ENCODE assay signal across 36 mouse cellular contexts in genomic region chr10:128282886-128283450, GRCm38 (mm10). TPM values are rescaled to one million over a fixed set of nuclear protein-coding genes. Genes with fewer than 3 reads are reported as not detected.
DNase-seq lines count a peak whose midpoint lies in the region; ATAC-seq and TF ChIP-seq lines count a peak whose summit lies in the region.
"Had no signal": no experiment of that assay in that cellular context is flagged by ENCODE, and none has a peak within 500 bp of the region (broad histone marks: within the 10 kb centered on the region; RNA-seq: fewer than 3 reads in every experiment).

No protein-coding gene starts in this region.

- no peak for TF ChIP-seq CTCF in intestine, postnatal 0 days (IDR thresholded peaks at IDR 0.05; ENCODE audit: low read depth)

- no peaks in the 10 kb centered on the region for H3K9me3 ChIP-seq in intestine, postnatal 0 days (ENCODE audit: control insufficient read depth)
- no peaks in the 10 kb centered on the region for H3K9me3 ChIP-seq in intestine, embryonic 15.5 days
- no peaks in the 10 kb centered on the region for H3K9me3 ChIP-seq in kidney, embryonic 14.5 days (ENCODE audit: control insufficient read depth, low read length)
- H3K9me3 ChIP-seq in ES-E14 (ENCODE audit: control insufficient read depth, insufficient read depth, low read depth, low read length): no peaks in the 10 kb centered on the region
- no peaks in the 10 kb centered on the region for H3K9me3 ChIP-seq in limb, embryonic 10.5 days (replicated peaks)
- H3K9me3 ChIP-seq: forebrain, embryonic 13.5 days; limb, embryonic 13.5 days; lung, embryonic 15.5 days; midbrain, embryonic 10.5 days; midbrain, embryonic 15.5 days; neural tube, embryonic 15.5 days had no signal

- peaks cover 86% of the 10 kb centered on the region for H3K36me3 ChIP-seq in intestine, postnatal 0 days (ENCODE audit: control insufficient read depth, insufficient read depth)
- H3K36me3 ChIP-seq in intestine, embryonic 15.5 days: peaks cover 23% of the 10 kb centered on the region
- H3K36me3 ChIP-seq in kidney, embryonic 14.5 days (ENCODE audit: control insufficient read depth, insufficient read depth, low read length): peaks cover 49% of the 10 kb centered on the region
- H3K36me3 ChIP-seq in ES-E14 (ENCODE audit: control insufficient read depth, insufficient read depth, low read length, poor library complexity, severe bottlenecking): peaks cover 30% of the 10 kb centered on the region
- H3K36me3 ChIP-seq in limb, embryonic 10.5 days: peaks cover 61% of the 10 kb centered on the region

- no peak for DNase-seq in kidney, postnatal 14 days
- no peak for DNase-seq in ES-E14 (ENCODE audit: low read depth, low spot score)
- DNase-seq in limb, embryonic 10.5 days (ENCODE audit: low spot score): no peak
- no peak for DNase-seq in thymus, postnatal 10 days (ENCODE audit: low spot score in 2 of 2)
- DNase-seq: adrenal gland, postnatal 25 days; B cell, adult 2 months; gastrocnemius, postnatal 10 days; retina, postnatal 1 day; right cerebral cortex, postnatal 14 days; thymus, postnatal 25 days had no signal

- H3K4me1 ChIP-seq in intestine, postnatal 0 days (replicated peaks; ENCODE audit: control insufficient read depth, insufficient read depth, low read length): no peaks in the 10 kb centered on the region
- H3K4me1 ChIP-seq in intestine, embryonic 15.5 days (replicated peaks): no peaks in the 10 kb centered on the region
- no peaks in the 10 kb centered on the region for H3K4me1 ChIP-seq in kidney, embryonic 14.5 days (ENCODE audit: control insufficient read depth, insufficient read depth, low read length)
- H3K4me1 ChIP-seq in ES-E14 (ENCODE audit: control insufficient read depth in 2 of 2, insufficient read depth in 2 of 2, low read length in 2 of 2, poor library complexity in 1 of 2): peaks cover 2 to 11% of the 10 kb centered on the region in 2 experiments; a peak in 2 of 4 replicates
- H3K4me1 ChIP-seq in limb, embryonic 10.5 days: peaks cover 14% of the 10 kb centered on the region; the same call in 1 of the 2 replicates
- H3K4me1 ChIP-seq: forebrain, embryonic 13.5 days; limb, embryonic 13.5 days; lung, embryonic 15.5 days; midbrain, embryonic 10.5 days; midbrain, embryonic 15.5 days; neural tube, embryonic 15.5 days had no signal

- WGBS in intestine, postnatal 0 days: 87% methylated on average over 20 of the region's 20 CpGs
- 88% methylated on average over 20 of the region's 20 CpGs for WGBS in intestine, embryonic 15.5 days
- 75% methylated on average over 20 of the region's 20 CpGs for WGBS in kidney, embryonic 14.5 days
- WGBS in limb, embryonic 10.5 days: 91% methylated on average over 20 of the region's 20 CpGs

- H3K27me3 ChIP-seq in intestine, postnatal 0 days (replicated peaks; ENCODE audit: control insufficient read depth, insufficient read depth, low read length): no peaks in the 10 kb centered on the region
- H3K27me3 ChIP-seq in intestine, embryonic 15.5 days (replicated peaks): no peaks in the 10 kb centered on the region
- no peaks in the 10 kb centered on the region for H3K27me3 ChIP-seq in kidney, embryonic 14.5 days (ENCODE audit: control insufficient read depth, insufficient read depth, low read length)
- H3K27me3 ChIP-seq in limb, embryonic 10.5 days (ENCODE audit: low read depth, poor library complexity, severe bottlenecking): no peaks in the 10 kb centered on the region
- H3K27me3 ChIP-seq: forebrain, embryonic 13.5 days; limb, embryonic 13.5 days; lung, embryonic 15.5 days; midbrain, embryonic 15.5 days; neural tube, embryonic 15.5 days; Patski had no signal

- 0 out of 2 replicates have a peak overlapping the region, but pooled peaks have one; percentile 78 for H3K27ac ChIP-seq in intestine, postnatal 0 days (ENCODE audit: low read depth, low read length)
- H3K27ac ChIP-seq in intestine, embryonic 15.5 days: no peak overlapping the region
- no peak overlapping the region for H3K27ac ChIP-seq in kidney, embryonic 14.5 days (ENCODE audit: low read depth, low read length)
- H3K27ac ChIP-seq in ES-E14 (ENCODE audit: insufficient read depth, low read depth, low read length, poor library complexity, severe bottlenecking): no peak overlapping the region
- H3K27ac ChIP-seq in limb, embryonic 10.5 days: peak overlapping the region; percentile 44; the same call in 1 of the 2 replicates
- H3K27ac ChIP-seq: forebrain, embryonic 13.5 days; layer of hippocampus, adult 2 months; left cerebral cortex, adult 2 months; limb, embryonic 13.5 days; liver, embryonic 14.5 days; lung, embryonic 15.5 days; midbrain, embryonic 10.5 days; midbrain, embryonic 15.5 days; neural tube, embryonic 15.5 days had no signal

- H3K4me2 ChIP-seq in intestine, postnatal 0 days (replicated peaks; ENCODE audit: low read depth): no peak overlapping the region
- H3K4me2 ChIP-seq in intestine, embryonic 15.5 days (replicated peaks): no peak overlapping the region
- H3K4me2 ChIP-seq in kidney, embryonic 14.5 days (replicated peaks; ENCODE audit: low read depth, low read length): no peak overlapping the region
- H3K4me2 ChIP-seq: forebrain, embryonic 13.5 days; limb, embryonic 13.5 days; lung, embryonic 15.5 days; midbrain, embryonic 15.5 days; neural tube, embryonic 15.5 days had no signal

- no peak overlapping the region for H3K9ac ChIP-seq in intestine, postnatal 0 days (ENCODE audit: low read depth, low read length)
- no peak overlapping the region for H3K9ac ChIP-seq in intestine, embryonic 15.5 days
- H3K9ac ChIP-seq in kidney, embryonic 14.5 days (ENCODE audit: low read depth, low read length): no peak overlapping the region
- peak overlapping the region; percentile 52; the same call in 1 of the 2 replicates for H3K9ac ChIP-seq in ES-E14 (ENCODE audit: insufficient read depth, low read depth, low read length, poor library complexity, severe bottlenecking)
- H3K9ac ChIP-seq: forebrain, embryonic 13.5 days; limb, embryonic 13.5 days; liver, embryonic 14.5 days; lung, embryonic 15.5 days; midbrain, embryonic 15.5 days; neural tube, embryonic 15.5 days had no signal

- H3K4me3 ChIP-seq in intestine, postnatal 0 days (ENCODE audit: low read depth, low read length): no peak overlapping the region
- H3K4me3 ChIP-seq in intestine, embryonic 15.5 days (replicated peaks): no peak overlapping the region
- H3K4me3 ChIP-seq in kidney, embryonic 14.5 days (ENCODE audit: low read length): no peak overlapping the region
- peak overlapping the region; percentile 26 to 52; a peak in 3 of 4 replicates for H3K4me3 ChIP-seq in ES-E14 (ENCODE audit: insufficient read depth in 1 of 2, low read depth in 1 of 2, low read length in 2 of 2, poor library complexity in 1 of 2, severe bottlenecking in 1 of 2)
- no peak overlapping the region for H3K4me3 ChIP-seq in limb, embryonic 10.5 days
- H3K4me3 ChIP-seq: forebrain, embryonic 13.5 days; layer of hippocampus, adult 2 months; left cerebral cortex, adult 2 months; limb, embryonic 13.5 days; lung, embryonic 15.5 days; midbrain, embryonic 10.5 days; midbrain, embryonic 15.5 days; neural tube, embryonic 15.5 days had no signal

- in situ Hi-C loops in ES-E14 (cut with MboI; ENCODE audit: low sequenced_read_pairs in 2 of 2, unreplicated experiment in 2 of 2): no loop called here

- no peak for ATAC-seq in intestine, postnatal 0 days
- no peak for ATAC-seq in intestine, embryonic 15.5 days
- 0 out of 2 replicates have a peak, but pooled peaks have one; percentile 30 for ATAC-seq in kidney, embryonic 14.5 days (ENCODE audit: low FRiP score, low TSS enrichment)
- ATAC-seq: midbrain, embryonic 15.5 days had no signal

TF ChIP-seq in ES-E14, 5 proteins besides CTCF, POLR2A, EP300 and RAD21 (continues in another document):
- TF ChIP-seq CHD2 (IDR thresholded peaks at IDR 0.05; ENCODE audit: low read depth, low read length) (no peak), ZNF384 (IDR thresholded peaks at IDR 0.05; ENCODE audit: low read depth, low read length) (no peak), HCFC1 (IDR thresholded peaks at IDR 0.05; ENCODE audit: borderline replicate concordance, insufficient read depth, low read length) (no peak), MAFK (IDR thresholded peaks at IDR 0.05; ENCODE audit: insufficient read depth, low read depth, low read length) (no peak)

RNA-seq across cellular contexts. Expression of gene Stat2, which starts 12.6 kb away (rescaled TPM):
- 23.2 and 26.7 TPM in 2 replicates for polyA plus RNA-seq in intestine, postnatal 0 days (2015; fragmentation: Nextera tagmentation; extraction: Ambion mirVana)
- polyA plus RNA-seq in intestine, embryonic 15.5 days (2015; fragmentation: Nextera tagmentation; extraction: Ambion mirVana): 15.1 and 15.4 TPM in 2 replicates
- 8.4 and 11.8 TPM in 2 replicates for polyA plus RNA-seq in kidney, embryonic 14.5 days (2014; fragmentation: Nextera tagmentation; extraction: Ambion mirVana)
- 10.6 and 22.7 TPM in 2 replicates for total RNA-seq in ES-E14 (2012; rRNA removed)
- polyA plus RNA-seq in limb, embryonic 10.5 days (2016; fragmentation: Nextera tagmentation; extraction: Ambion mirVana): 9.3 and 11.5 TPM in 2 replicates

RNA-seq across cellular contexts. Expression of gene Apof, which starts 14.5 kb away (rescaled TPM):
- polyA plus RNA-seq in intestine, postnatal 0 days (2015; fragmentation: Nextera tagmentation; extraction: Ambion mirVana): 0.12 TPM in 2 replicates
- 1.6 and 2.9 TPM in 2 replicates for polyA plus RNA-seq in intestine, embryonic 15.5 days (2015; fragmentation: Nextera tagmentation; extraction: Ambion mirVana)
- not detected in 2 replicates for polyA plus RNA-seq in kidney, embryonic 14.5 days (2014; fragmentation: Nextera tagmentation; extraction: Ambion mirVana)
- 1.4 and 2.1 TPM in 2 replicates for total RNA-seq in ES-E14 (2012; rRNA removed)
- not detected in 2 replicates for polyA plus RNA-seq in limb, embryonic 10.5 days (2016; fragmentation: Nextera tagmentation; extraction: Ambion mirVana)
- total RNA-seq: heart, adult 8-10 months; heart, postnatal 25 days; layer of hippocampus, adult 2 months; layer of hippocampus, postnatal 14 days; left cerebral cortex, adult 2 months; left cerebral cortex, postnatal 25 days; megakaryocyte progenitor cell, adult 5-6 weeks; MEL had no signal
- polyA plus RNA-seq: embryonic facial prominence, embryonic 14.5 days; forebrain, embryonic 13.5 days; heart, embryonic 14.5 days; hindbrain, embryonic 11.5 days; limb, embryonic 13.5 days; midbrain, embryonic 10.5 days; midbrain, embryonic 15.5 days; neural tube, embryonic 15.5 days; small intestine, adult 2 months; stomach, embryonic 14.5 days had no signal

RNA-seq across cellular contexts. Expression of gene Il23a, which starts 15.6 kb away (rescaled TPM):
- 0.22 and 0.46 TPM in 2 replicates for polyA plus RNA-seq in intestine, postnatal 0 days (2015; fragmentation: Nextera tagmentation; extraction: Ambion mirVana)
- 0.21 and 0.31 TPM in 2 replicates for polyA plus RNA-seq in intestine, embryonic 15.5 days (2015; fragmentation: Nextera tagmentation; extraction: Ambion mirVana)
- polyA plus RNA-seq in kidney, embryonic 14.5 days (2014; fragmentation: Nextera tagmentation; extraction: Ambion mirVana): 0.24 and 0.29 TPM in 2 replicates
- total RNA-seq in ES-E14 (2012; rRNA removed): 4.1 and 6.1 TPM in 2 replicates
- not detected in 2 replicates for polyA plus RNA-seq in limb, embryonic 10.5 days (2016; fragmentation: Nextera tagmentation; extraction: Ambion mirVana)
- total RNA-seq: adrenal gland, postnatal 25 days; gastrocnemius, postnatal 10 days; left cerebral cortex, adult 2 months had no signal
- polyA plus RNA-seq: forebrain, embryonic 13.5 days; midbrain, embryonic 10.5 days; midbrain, embryonic 15.5 days; small intestine, adult 2 months had no signal

RNA-seq across cellular contexts. Expression of gene Pan2, which starts 20.2 kb away (rescaled TPM):
- 11.5 and 14.0 TPM in 2 replicates for polyA plus RNA-seq in intestine, postnatal 0 days (2015; fragmentation: Nextera tagmentation; extraction: Ambion mirVana)
- 26.2 TPM in 2 replicates for polyA plus RNA-seq in intestine, embryonic 15.5 days (2015; fragmentation: Nextera tagmentation; extraction: Ambion mirVana)
- polyA plus RNA-seq in kidney, embryonic 14.5 days (2014; fragmentation: Nextera tagmentation; extraction: Ambion mirVana): 32.6 and 44.0 TPM in 2 replicates
- total RNA-seq in ES-E14 (2012; rRNA removed): 21.9 and 25.4 TPM in 2 replicates
- polyA plus RNA-seq in limb, embryonic 10.5 days (2016; fragmentation: Nextera tagmentation; extraction: Ambion mirVana): 37.2 and 41.8 TPM in 2 replicates

RNA-seq across cellular contexts. Expression of gene Apon, which starts 29.1 kb away (rescaled TPM):
- polyA plus RNA-seq in intestine, postnatal 0 days (2015; fragmentation: Nextera tagmentation; extraction: Ambion mirVana): not detected in 2 replicates
- 0.26 and 0.35 TPM in 2 replicates for polyA plus RNA-seq in intestine, embryonic 15.5 days (2015; fragmentation: Nextera tagmentation; extraction: Ambion mirVana)
- polyA plus RNA-seq in kidney, embryonic 14.5 days (2014; fragmentation: Nextera tagmentation; extraction: Ambion mirVana): 0.29 and 0.70 TPM in 2 replicates
- total RNA-seq in ES-E14 (2012; rRNA removed): 0.31 and 0.69 TPM in 2 replicates
- 0.87 and 0.90 TPM in 2 replicates for polyA plus RNA-seq in limb, embryonic 10.5 days (2016; fragmentation: Nextera tagmentation; extraction: Ambion mirVana)
- total RNA-seq: heart, adult 8-10 months; layer of hippocampus, adult 2 months; layer of hippocampus, postnatal 14 days; left cerebral cortex, adult 2 months; left cerebral cortex, postnatal 25 days had no signal
- polyA plus RNA-seq: cortical plate, adult 2 months; gonadal fat pad, adult 2 months; heart, embryonic 14.5 days; midbrain, embryonic 15.5 days; neural tube, embryonic 15.5 days; small intestine, adult 2 months had no signal

Comparison
In these comparisons a context has a peak if more than half of its experiments do, and no peak if none do; other contexts are left out.
1. H3K27ac ChIP-seq: peak in intestine, postnatal 0 days (single experiment) and limb, embryonic 10.5 days (single experiment); none in intestine, embryonic 15.5 days (single experiment), kidney, embryonic 14.5 days (single experiment) and ES-E14 (single experiment).
2. H3K4me3 ChIP-seq: peak in ES-E14 (2 of 2); none in intestine, postnatal 0 days (single experiment), intestine, embryonic 15.5 days (single experiment), kidney, embryonic 14.5 days (single experiment) and limb, embryonic 10.5 days (single experiment).